Mouse (Mus musculus): ENCODE data around the gene Olfr384.

DNA sequence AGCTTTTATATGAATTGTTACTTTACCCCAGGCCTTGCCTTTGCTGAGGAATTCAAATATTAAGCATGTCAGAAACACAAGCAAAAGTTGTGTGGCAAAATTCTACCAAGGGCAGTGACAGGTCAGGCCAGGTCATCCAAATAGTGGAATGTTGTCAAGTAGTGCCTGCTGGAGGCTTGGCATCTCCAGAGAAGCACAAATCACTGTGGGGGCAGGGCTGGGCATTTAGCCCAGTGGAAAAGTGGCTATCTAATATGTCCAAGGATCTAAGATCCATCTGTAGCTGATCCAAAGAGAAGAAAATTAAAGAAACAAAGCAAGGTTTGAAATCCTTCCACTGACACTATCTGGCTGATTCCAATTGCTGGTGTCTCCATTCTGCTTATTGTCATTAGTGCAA, 18.5 kb upstream of the Olfr384 start:
- no peak for TF ChIP-seq POLR2A (IDR thresholded peaks at IDR 0.05; ENCODE audit: borderline replicate concordance, control insufficient read depth, low read depth, low read length)
- TF ChIP-seq CTCF (IDR thresholded peaks at IDR 0.05; ENCODE audit: control insufficient read depth, insufficient read depth, low read length) = no peak

Measured in bone marrow, adult 2 months (tissue).